Comparison of ENCODE assay signal across 8 mouse cellular contexts in genomic region chr7:141462333-141462821, GRCm38 (mm10). TPM values are rescaled to one million over a fixed set of nuclear protein-coding genes. Genes with fewer than 3 reads are reported as not detected.
DNase-seq lines count a peak whose midpoint lies in the region; ATAC-seq lines count a peak whose summit lies in the region.

No protein-coding gene starts in this region.

- peaks cover 11% of the 10 kb centered on the region; the same call in 1 of the 2 replicates for H3K79me2 ChIP-seq in macrophage (ENCODE audit: inconsistent target)

- ATAC-seq in heart, embryonic 12.5 days (ENCODE audit: insufficient number of reproducible peaks, low FRiP score) = no peak

- H3K27ac ChIP-seq in heart, embryonic 12.5 days (ENCODE audit: poor library complexity, severe bottlenecking) = no peak overlapping the region
- no peak overlapping the region for H3K27ac ChIP-seq in macrophage

- peak; percentile 26 for DNase-seq in urinary bladder, adult 2 months (ENCODE audit: low spot score)
- DNase-seq in urinary bladder, adult 18-20 months (ENCODE audit: low spot score in 2 of 2) = no peak
- peak; percentile 71 for DNase-seq in kidney, postnatal 14 days
- no peak for DNase-seq in urinary bladder, postnatal 10 days (ENCODE audit: low spot score)
- DNase-seq in thymus, postnatal 36 days = no peak
- DNase-seq in ovary, postnatal 10 days (ENCODE audit: low spot score) = no peak

- H3K4me2 ChIP-seq in heart, embryonic 12.5 days = peak overlapping the region; percentile 96

- peaks cover 20% of the 10 kb centered on the region for H3K36me3 ChIP-seq in heart, embryonic 12.5 days
- peaks cover 15% of the 10 kb centered on the region; the same call in 1 of the 2 replicates for H3K36me3 ChIP-seq in macrophage (ENCODE audit: inconsistent target)

- H3K4me3 ChIP-seq in heart, embryonic 12.5 days = peak overlapping the region; percentile 62
- H3K4me3 ChIP-seq in macrophage (ENCODE audit: inconsistent target) = peak overlapping the region; percentile 12

- peaks cover 67% of the 10 kb centered on the region for H3K27me3 ChIP-seq in heart, embryonic 12.5 days (replicated peaks)

- H3K9me3 ChIP-seq in heart, embryonic 12.5 days (replicated peaks) = no peaks in the 10 kb centered on the region

- 18% methylated on average over 5 of the region's 5 CpGs for WGBS in heart, embryonic 12.5 days
- 49% methylated on average over 5 of the region's 5 CpGs for WGBS in macrophage (ENCODE audit: missing documents)

- peak overlapping the region; percentile 77 for H3K9ac ChIP-seq in heart, embryonic 12.5 days

- peaks cover 52% of the 10 kb centered on the region for H3K4me1 ChIP-seq in heart, embryonic 12.5 days (replicated peaks)

RNA-seq across cellular contexts. Expression of gene Cracr2b, which starts 1.5 kb away (rescaled TPM):
- polyA plus RNA-seq in urinary bladder, adult 2 months (2012; rRNA removed) = 24.0 and 25.8 TPM in 2 replicates
- 16.6 and 17.5 TPM in 2 replicates for polyA plus RNA-seq in heart, embryonic 12.5 days (2016; fragmentation: Nextera tagmentation; extraction: Ambion mirVana)
- total RNA-seq in macrophage (2018; cell fraction: chromatin; rRNA removed) = 100 to 1,000 TPM in 3 of 26 experiments, 10 to 100 TPM in 16, 1 to 10 TPM in 7; 3.3 to 175 (median 28.4) TPM
- 10 to 100 TPM in 14 of 26 experiments, 1 to 10 TPM in 12; 2.7 to 27.1 (median 10.4) TPM for total RNA-seq in macrophage (2018; cell fraction: cytosol; rRNA removed)
- 10 to 100 TPM in 17 of 26 experiments, 1 to 10 TPM in 9; 3.5 to 65.9 (median 13.5) TPM for total RNA-seq in macrophage (2018; cell fraction: nucleus; rRNA removed)
- 15.7 to 22.0 TPM (median 19.0 TPM) in 3 replicates for polyA plus RNA-seq in macrophage (2018)

RNA-seq across cellular contexts. Expression of gene Cd151, which starts 4.8 kb away (rescaled TPM):
- polyA plus RNA-seq in urinary bladder, adult 2 months (2012; rRNA removed) = 280 and 288 TPM in 2 replicates
- 27.4 and 30.6 TPM in 2 replicates for polyA plus RNA-seq in heart, embryonic 12.5 days (2016; fragmentation: Nextera tagmentation; extraction: Ambion mirVana)
- 10 to 100 TPM in 24 of 26 experiments, 1 to 10 TPM in 2; 5.1 to 58.6 (median 27.5) TPM for total RNA-seq in macrophage (2018; cell fraction: chromatin; rRNA removed)
- total RNA-seq in macrophage (2018; cell fraction: cytosol; rRNA removed) = 10 to 100 TPM; 32.3 to 71.3 (median 44.7) TPM
- 10 to 100 TPM; 22.8 to 70.2 (median 40.4) TPM for total RNA-seq in macrophage (2018; cell fraction: nucleus; rRNA removed)
- polyA plus RNA-seq in macrophage (2018) = 58.4 to 83.6 TPM (median 60.3 TPM) in 3 replicates

RNA-seq across cellular contexts. Expression of gene Pnpla2, which starts 7.4 kb away (rescaled TPM):
- polyA plus RNA-seq in urinary bladder, adult 2 months (2012; rRNA removed) = 108 and 133 TPM in 2 replicates
- polyA plus RNA-seq in heart, embryonic 12.5 days (2016; fragmentation: Nextera tagmentation; extraction: Ambion mirVana) = 42.3 and 43.3 TPM in 2 replicates
- total RNA-seq in macrophage (2018; cell fraction: chromatin; rRNA removed) = 10 to 100 TPM in 22 of 26 experiments, 1 to 10 TPM in 4; 7.5 to 38.7 (median 16.8) TPM
- 10 to 100 TPM; 37.7 to 80.6 (median 52.0) TPM for total RNA-seq in macrophage (2018; cell fraction: cytosol; rRNA removed)
- total RNA-seq in macrophage (2018; cell fraction: nucleus; rRNA removed) = 10 to 100 TPM; 15.5 to 44.6 (median 23.4) TPM
- polyA plus RNA-seq in macrophage (2018) = 36.1 to 135 TPM (median 74.0 TPM) in 3 replicates

RNA-seq across cellular contexts. Expression of gene Polr2l, which starts 12.6 kb away (rescaled TPM):
- 41.8 and 48.1 TPM in 2 replicates for polyA plus RNA-seq in urinary bladder, adult 2 months (2012; rRNA removed)
- polyA plus RNA-seq in heart, embryonic 12.5 days (2016; fragmentation: Nextera tagmentation; extraction: Ambion mirVana) = 60.7 and 64.7 TPM in 2 replicates
- total RNA-seq in macrophage (2018; cell fraction: chromatin; rRNA removed) = 1 to 10 TPM in 20 of 26 experiments, under 1 TPM in 5, not detected in 1; 0.66 to 4.8 (median 1.9) TPM
- 10 to 100 TPM; 12.7 to 21.0 (median 16.7) TPM for total RNA-seq in macrophage (2018; cell fraction: cytosol; rRNA removed)
- 10 to 100 TPM in 1 of 26 experiments, 1 to 10 TPM in 25; 2.0 to 10.8 (median 4.9) TPM for total RNA-seq in macrophage (2018; cell fraction: nucleus; rRNA removed)
- 8.3 to 22.8 TPM (median 12.8 TPM) in 3 replicates for polyA plus RNA-seq in macrophage (2018)

RNA-seq across cellular contexts. Expression of gene Tspan4, which starts 12.7 kb away (rescaled TPM):
- 161 and 196 TPM in 2 replicates for polyA plus RNA-seq in urinary bladder, adult 2 months (2012; rRNA removed)
- polyA plus RNA-seq in heart, embryonic 12.5 days (2016; fragmentation: Nextera tagmentation; extraction: Ambion mirVana) = 57.5 and 57.6 TPM in 2 replicates
- total RNA-seq in macrophage (2018; cell fraction: chromatin; rRNA removed) = 10 to 100 TPM in 22 of 26 experiments, 1 to 10 TPM in 4; 5.5 to 64.4 (median 18.6) TPM
- total RNA-seq in macrophage (2018; cell fraction: cytosol; rRNA removed) = 100 to 1,000 TPM in 13 of 26 experiments, 10 to 100 TPM in 13; 59.2 to 144 (median 95.9) TPM
- total RNA-seq in macrophage (2018; cell fraction: nucleus; rRNA removed) = 10 to 100 TPM; 20.5 to 94.6 (median 59.4) TPM
- 48.8 to 142 TPM (median 129 TPM) in 3 replicates for polyA plus RNA-seq in macrophage (2018)

Comparison
In these comparisons a context has a peak if more than half of its experiments do, and no peak if none do; other contexts are left out.
1. DNase-seq: peak in urinary bladder, adult 2 months (single experiment) and kidney, postnatal 14 days (single experiment); none in urinary bladder, adult 18-20 months (0 of 2), urinary bladder, postnatal 10 days (single experiment), thymus, postnatal 36 days (0 of 2) and ovary, postnatal 10 days (single experiment).